Mouse (Mus musculus) inflammation-experienced regulatory T-cells, adult 6 months (primary cell): Measurements from ENCODE around the gene Dusp1. TPM values are rescaled to one million over a fixed set of nuclear protein-coding genes. Genes with fewer than 3 reads are reported as not detected.

ENCODE experiments used
- ATAC-seq: one replicate; pipeline ENCODE4 v1.8.0; 2017
- polyA plus RNA-seq, 3 experiments: library from polyadenylated mRNA; unstranded; fragments of 100-300 nt; shearing (Covaris generic); gene quantifications; one replicate each; pipeline ENCODE4 v1.2.1; 2017

Gene Dusp1
- polyA plus RNA-seq, 3 experiments from 2014 or later = 31.4 to 56.0 (median 32.0) TPM

- ATAC-seq = peak; percentile 54
These were observed 99.2 kb downstream of the Dusp1 start for GRCm38 (mm10) chr17:26462634-26463170.

DNA sequence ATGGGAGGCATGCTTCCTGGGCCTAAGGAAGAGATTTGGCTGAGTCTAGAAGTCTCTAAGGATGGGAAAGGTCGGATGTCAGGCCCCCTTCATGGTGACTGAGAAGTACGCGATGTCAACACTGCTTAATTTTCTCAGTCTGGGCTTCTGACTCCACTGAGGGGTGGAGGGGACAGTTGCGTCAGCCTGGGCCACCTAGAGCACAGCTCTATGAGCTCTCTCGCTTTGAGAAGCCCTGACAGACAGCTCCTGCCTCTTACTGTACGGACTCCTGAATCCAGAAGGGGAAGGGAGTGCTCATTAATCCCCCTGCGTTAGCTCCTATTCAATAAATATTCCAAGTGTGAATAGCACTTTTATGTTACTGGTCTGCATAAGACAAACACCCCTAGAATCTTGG, 103.9 kb downstream of the Dusp1 start:
- ATAC-seq = no peak

DNA sequence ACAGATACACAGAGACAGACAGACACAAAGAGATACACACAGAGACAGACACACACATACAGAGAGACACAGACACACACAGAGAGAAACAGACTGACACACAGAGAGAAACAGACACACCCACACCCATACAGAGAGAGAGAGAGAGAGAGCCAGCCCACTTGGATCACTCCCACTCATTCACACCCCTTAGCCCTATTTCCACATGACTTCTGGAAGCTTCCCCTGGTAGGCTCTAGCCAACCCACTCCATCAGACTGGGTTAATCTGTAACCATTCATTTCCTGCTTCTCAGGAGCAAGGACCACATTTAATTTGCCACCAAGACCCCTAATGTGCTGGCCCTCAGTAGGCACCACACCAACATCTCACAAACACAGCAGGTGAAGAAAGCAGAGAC, 104.4 kb downstream of the Dusp1 start:
- ATAC-seq = no peak

Other genes with a start within 250 kb of the Dusp1 start
- gene Neurl1b, start 147.3 kb downstream of the Dusp1 start, polyA plus RNA-seq = 1 to 10 TPM in 1 of 3 experiments, not detected in 2; 1.2 TPM
- gene Ergic1, start 639 bp downstream of the Dusp1 start, polyA plus RNA-seq = 10 to 100 TPM; 35.9 to 50.4 (median 39.8) TPM
- 100 to 1,000 TPM; 402 to 432 (median 418) TPM for gene Atp6v0e, start 101.1 kb upstream of the Dusp1 start, polyA plus RNA-seq
- 10 to 100 TPM; 29.4 to 66.0 (median 53.7) TPM for gene Crebrf, start 153.5 kb upstream of the Dusp1 start, polyA plus RNA-seq
- gene Bnip1, start 218.9 kb upstream of the Dusp1 start, polyA plus RNA-seq = 10 to 100 TPM; 37.8 to 39.2 (median 38.1) TPM